Mouse (Mus musculus) embryonic facial prominence, embryonic 10.5 days (tissue): Measurements from ENCODE around the gene Lrrc8b. TPM values are rescaled to one million over a fixed set of nuclear protein-coding genes. Genes with fewer than 3 reads are reported as not detected.

ENCODE experiments used
- DNase-seq: peaks from one replicate; pipeline ENCODE4 v3.0.0-alpha.2; 2017; ENCODE audit warnings: low spot score
- H3K27ac ChIP-seq: fragments of 300-500 bp; sonication (generic); replicated peaks from 2 replicates; pipeline ENCODE4 v1.5.1; 2016; ENCODE audit warnings: mild to moderate bottlenecking
- H3K27me3 ChIP-seq: fragments of 300-500 bp; sonication (generic); replicated peaks from 2 replicates; pipeline ENCODE4 v1.6.1; 2016; ENCODE audit warnings: low read depth, mild to moderate bottlenecking; ENCODE audit not compliant: poor library complexity, severe bottlenecking
- H3K36me3 ChIP-seq: fragments of 300-500 bp; sonication (generic); replicated peaks from 2 replicates; pipeline ENCODE4 v1.6.1; 2016; ENCODE audit warnings: mild to moderate bottlenecking, moderate library complexity
- H3K4me1 ChIP-seq: fragments of 300-500 bp; sonication (generic); 2 replicates; pipeline ENCODE4 v1.6.1; 2016
- H3K4me3 ChIP-seq: fragments of 300-500 bp; sonication (generic); 2 replicates; pipeline ENCODE4 v1.5.1; 2016; ENCODE audit warnings: mild to moderate bottlenecking, moderate library complexity
- H3K9me3 ChIP-seq: fragments of 300-500 bp; sonication (generic); 2 replicates; pipeline ENCODE4 v1.6.1; 2016; ENCODE audit warnings: mild to moderate bottlenecking
- WGBS: fragments of 180-500 bp; shearing (Covaris S2); methylation state at CpG from one replicate; pipeline ENCODE4 v1.1.7; 2016; 5-methylcytosine and 5-hydroxymethylcytosine counted together
- polyA plus RNA-seq: library from polyadenylated mRNA; unstranded; fragments of >200 nt; fragmentation: Nextera tagmentation; extraction: Ambion mirVana; gene quantifications from 2 replicates; pipeline ENCODE4 v1.2.1, GENCODE M21; 2016

Gene Lrrc8b
- polyA plus RNA-seq, result 6.1 and 6.4 TPM in 2 replicates

GRCm38 (mm10) chr5:105415198-105415791, at the start of gene Lrrc8b:
Lrrc8b (plus strand) TSS chr5:105415775.
- H3K27ac ChIP-seq, result peak within 1 kb of the TSS; percentile 96
- peaks cover 21% of the 10 kb centered on the region for H3K4me1 ChIP-seq
- H3K4me3 ChIP-seq, result peak within 1 kb of the TSS; percentile 89
- no peaks in the 10 kb centered on the region for H3K9me3 ChIP-seq
- H3K36me3 ChIP-seq, result peaks cover 6% of the 10 kb centered on the region; the same call in 1 of the 2 replicates
- H3K27me3 ChIP-seq, result peaks cover 15% of the 10 kb centered on the region; the same call in 1 of the 2 replicates
- peak; percentile 89 for DNase-seq
- WGBS, result 2% methylated on average over 63 of the region's 63 CpGs

- no peak overlapping the region for H3K4me3 ChIP-seq
- no peaks in the 10 kb centered on the region for H3K27me3 ChIP-seq
- H3K27ac ChIP-seq, result no peak overlapping the region
- H3K4me1 ChIP-seq, result no peaks in the 10 kb centered on the region
- DNase-seq, result no peak
- no peaks in the 10 kb centered on the region for H3K9me3 ChIP-seq
- no peaks in the 10 kb centered on the region for H3K36me3 ChIP-seq
- WGBS, result 90% methylated on average over 2 of the region's 2 CpGs
Observed at GRCm38 (mm10) chr5:105381482-105381881, 34.1 kb upstream of the Lrrc8b start.

- WGBS, result 94% methylated on average over 2 of the region's 2 CpGs
- DNase-seq, result no peak
- H3K9me3 ChIP-seq, result peaks cover 9% of the 10 kb centered on the region; the same call in 1 of the 2 replicates
- no peak overlapping the region for H3K4me3 ChIP-seq
- no peak overlapping the region for H3K27ac ChIP-seq
- no peaks in the 10 kb centered on the region for H3K27me3 ChIP-seq
- H3K4me1 ChIP-seq, result no peaks in the 10 kb centered on the region
- H3K36me3 ChIP-seq, result no peaks in the 10 kb centered on the region
Observed at GRCm38 (mm10) chr5:105390346-105390745, 25.2 kb upstream of the Lrrc8b start.

DNA sequence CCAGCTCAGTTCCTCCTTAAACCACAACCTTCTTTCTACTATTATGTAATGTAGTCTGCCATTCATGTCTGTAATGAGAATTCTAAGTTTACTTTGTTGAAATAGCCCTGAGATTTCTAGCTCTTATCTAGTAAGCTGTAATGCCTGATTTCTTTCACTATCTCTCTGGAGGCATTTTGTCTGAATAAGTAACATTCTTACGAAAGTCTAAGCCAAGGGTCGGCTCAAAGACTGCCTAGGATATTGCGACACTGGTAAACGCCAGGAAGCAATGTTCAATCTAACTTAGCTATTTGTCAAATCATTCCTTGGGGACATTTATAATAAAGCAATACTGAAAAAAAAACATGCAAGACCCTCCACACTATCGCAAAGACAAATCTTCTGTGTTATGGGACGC, 21.8 kb upstream of the Lrrc8b start:
- 95% methylated on average over 6 of the region's 6 CpGs for WGBS
- Histone ChIP-seq H3K27ac (no peak overlapping the region), H3K27me3 (no peaks in the 10 kb centered on the region), H3K4me1 (no peaks in the 10 kb centered on the region), H3K4me3 (no peak overlapping the region), H3K36me3 (no peaks in the 10 kb centered on the region), H3K9me3 (peaks cover 9% of the 10 kb centered on the region; the same call in 1 of the 2 replicates)
- DNase-seq, result no peak

- Histone ChIP-seq H3K4me1 (peaks cover under 1% of the 10 kb centered on the region; the same call in 1 of the 2 replicates), H3K36me3 (no peaks in the 10 kb centered on the region), H3K27me3 (no peaks in the 10 kb centered on the region), H3K4me3 (no peak overlapping the region), H3K9me3 (peaks cover 9% of the 10 kb centered on the region; the same call in 1 of the 2 replicates), H3K27ac (no peak overlapping the region)
- DNase-seq, result no peak
- WGBS, result 89% methylated on average over 4 of the region's 4 CpGs
Observed at GRCm38 (mm10) chr5:105395188-105395587, 20.4 kb upstream of the Lrrc8b start.

DNA sequence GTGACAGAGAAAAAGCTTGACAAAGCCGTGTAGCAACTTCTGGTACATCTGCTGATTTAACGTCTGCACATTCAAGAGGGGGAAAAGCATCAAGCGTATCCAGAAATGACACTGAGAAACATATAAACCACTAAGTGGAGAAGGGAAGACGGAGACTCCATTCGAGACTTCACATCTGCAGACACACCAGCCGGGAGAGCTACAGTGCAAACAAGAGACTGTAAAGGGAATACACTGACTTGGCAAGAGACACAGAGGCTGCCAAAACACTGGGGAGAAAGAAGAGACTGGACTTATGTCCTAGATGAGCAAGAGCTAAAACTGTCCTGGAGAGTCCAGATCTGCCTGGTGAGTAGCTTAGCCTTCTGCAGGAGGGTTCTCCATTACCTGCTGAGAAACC, 16.6 kb upstream of the Lrrc8b start:
- H3K4me1 ChIP-seq, result peaks cover 5% of the 10 kb centered on the region
- peaks cover 4% of the 10 kb centered on the region; the same call in 1 of the 2 replicates for H3K9me3 ChIP-seq
- H3K27me3 ChIP-seq, result no peaks in the 10 kb centered on the region
- H3K4me3 ChIP-seq, result no peak overlapping the region
- 85% methylated on average over 6 of the region's 6 CpGs for WGBS
- no peak for DNase-seq
- H3K36me3 ChIP-seq, result no peaks in the 10 kb centered on the region
- H3K27ac ChIP-seq, result no peak overlapping the region

DNA sequence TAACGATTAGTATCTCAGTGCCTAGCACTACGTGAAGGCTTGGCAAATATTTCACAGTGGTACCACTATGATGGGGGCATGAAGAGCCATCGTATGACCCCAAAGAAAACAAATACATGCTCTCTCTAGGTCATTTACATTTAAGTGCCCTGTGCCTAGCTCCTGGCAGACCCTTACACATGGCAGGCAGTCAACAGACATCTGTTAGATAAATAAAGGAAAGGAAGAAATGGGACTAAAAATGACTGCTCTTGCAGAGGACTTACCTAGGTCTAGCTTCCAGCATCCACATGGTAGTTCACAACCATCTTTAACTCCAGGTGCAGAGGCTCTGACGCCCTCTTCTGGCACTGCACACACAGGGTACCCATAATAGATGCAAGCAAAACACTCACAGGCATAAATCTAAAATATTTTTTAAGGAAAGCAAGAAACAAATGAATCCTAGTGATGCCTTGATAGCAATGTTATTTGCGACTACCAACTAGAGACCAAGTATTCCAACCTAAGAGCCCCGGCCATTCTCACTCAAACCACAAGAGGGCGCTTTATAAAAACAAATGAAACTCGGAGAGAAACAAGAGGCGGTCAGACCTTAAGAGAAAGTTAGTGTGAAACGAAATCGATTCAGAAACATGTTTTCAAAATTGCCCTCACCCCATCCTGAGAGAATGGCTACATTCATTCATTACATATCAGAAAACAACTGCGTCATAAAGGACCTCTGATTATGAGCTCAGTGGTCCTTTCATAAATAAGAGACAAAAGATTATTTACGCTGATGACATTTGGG, 15.7 kb upstream of the Lrrc8b start:
- peak overlapping the region; percentile 37 for H3K4me3 ChIP-seq
- H3K36me3 ChIP-seq, result no peaks in the 10 kb centered on the region
- DNase-seq, result peak; percentile 66
- peaks cover 5% of the 10 kb centered on the region for H3K4me1 ChIP-seq
- H3K27ac ChIP-seq, result no peak overlapping the region
- WGBS, result 35% methylated on average over 13 of the region's 13 CpGs
- no peaks in the 10 kb centered on the region for H3K27me3 ChIP-seq
- H3K9me3 ChIP-seq, result peaks cover 2% of the 10 kb centered on the region; the same call in 1 of the 2 replicates

- 65% methylated on average over 17 of the region's 17 CpGs for WGBS
Observed at GRCm38 (mm10) chr5:105400424-105401375, 14.9 kb upstream of the Lrrc8b start.

DNA sequence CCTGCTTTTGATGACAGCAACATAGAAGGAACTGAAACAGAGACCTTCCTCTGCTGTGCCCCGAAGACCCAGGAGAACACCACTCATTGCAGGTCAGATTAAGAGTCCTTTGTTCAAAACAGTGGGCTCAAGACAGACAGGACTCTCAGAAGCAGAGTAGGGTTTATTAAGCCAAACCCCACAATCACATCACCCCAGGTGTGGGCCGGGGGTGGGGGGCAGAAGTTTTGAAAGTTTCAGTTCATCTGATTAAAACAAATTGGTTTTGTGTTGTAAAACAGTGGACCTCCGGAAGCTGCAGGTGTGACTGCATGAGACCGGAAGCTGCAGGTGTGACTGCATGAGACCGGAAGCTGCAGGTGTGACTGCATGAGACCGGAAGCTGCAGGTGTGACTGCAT, 14.0 kb upstream of the Lrrc8b start:
- no peak overlapping the region for H3K27ac ChIP-seq
- no peaks in the 10 kb centered on the region for H3K9me3 ChIP-seq
- no peak overlapping the region for H3K4me3 ChIP-seq
- DNase-seq, result no peak
- H3K36me3 ChIP-seq, result no peaks in the 10 kb centered on the region
- 91% methylated on average over 6 of the region's 6 CpGs for WGBS
- peaks cover 5% of the 10 kb centered on the region for H3K4me1 ChIP-seq
- H3K27me3 ChIP-seq, result no peaks in the 10 kb centered on the region

More at GRCm38 (mm10) chr5:105400424-105401375, 14.9 kb upstream of the Lrrc8b start:
- Histone ChIP-seq H3K4me1 (peaks cover 5% of the 10 kb centered on the region), H3K4me3 (peak overlapping the region; percentile 37), H3K36me3 (no peaks in the 10 kb centered on the region), H3K27me3 (no peaks in the 10 kb centered on the region), H3K27ac (no peak overlapping the region), H3K9me3 (no peaks in the 10 kb centered on the region)
- DNase-seq, result no peak

DNA sequence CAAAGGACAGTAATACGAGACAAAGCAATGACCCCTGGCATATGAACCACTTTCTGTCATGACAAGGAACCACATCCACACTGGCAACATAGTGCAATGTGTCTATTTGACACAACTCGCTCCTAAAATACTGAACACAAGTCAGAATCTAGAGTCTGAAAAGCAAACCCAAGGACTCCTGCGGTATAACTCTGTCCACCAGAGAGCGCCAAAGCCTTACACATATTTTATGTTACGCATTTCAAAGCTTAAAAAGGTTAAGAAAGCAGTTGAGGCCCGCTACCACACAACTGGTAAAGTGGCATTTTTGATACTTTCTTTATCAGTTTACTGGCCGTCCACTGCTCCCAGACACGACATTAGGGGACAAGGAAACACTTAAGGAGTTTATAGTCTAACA, 10.6 kb upstream of the Lrrc8b start:
- Histone ChIP-seq H3K9me3 (no peaks in the 10 kb centered on the region), H3K27ac (no peak overlapping the region), H3K4me1 (peaks cover 5% of the 10 kb centered on the region), H3K36me3 (no peaks in the 10 kb centered on the region), H3K27me3 (no peaks in the 10 kb centered on the region), H3K4me3 (no peak overlapping the region)
- WGBS, result 13% methylated on average over 8 of the region's 8 CpGs
- DNase-seq, result peak; percentile 71

GRCm38 (mm10) chr5:105407661-105408060, 7.9 kb upstream of the Lrrc8b start:
- H3K27ac ChIP-seq, result no peak overlapping the region
- no peaks in the 10 kb centered on the region for H3K9me3 ChIP-seq
- no peaks in the 10 kb centered on the region for H3K36me3 ChIP-seq
- no peak overlapping the region for H3K4me3 ChIP-seq
- 0 out of 2 replicates have a peak, but pooled peaks cover 3% of the 10 kb centered on the region for H3K4me1 ChIP-seq
- no peak for DNase-seq
- WGBS, result 91% methylated on average over 5 of the region's 5 CpGs
- no peaks in the 10 kb centered on the region for H3K27me3 ChIP-seq

GRCm38 (mm10) chr5:105409092-105409491, 6.5 kb upstream of the Lrrc8b start:
- 0 out of 2 replicates have a peak, but pooled peaks cover 3% of the 10 kb centered on the region for H3K4me1 ChIP-seq
- H3K27ac ChIP-seq, result no peak overlapping the region
- H3K9me3 ChIP-seq, result no peaks in the 10 kb centered on the region
- no peak for DNase-seq
- no peaks in the 10 kb centered on the region for H3K27me3 ChIP-seq
- H3K4me3 ChIP-seq, result no peak overlapping the region
- WGBS, result 87% methylated on average over 4 of the region's 4 CpGs
- H3K36me3 ChIP-seq, result no peaks in the 10 kb centered on the region
